Mouse (Mus musculus) cortical plate, adult 2 months (tissue): ENCODE results near the gene Ly6g5c.

Experiments
- CTCF ChIP-seq: fragments of 200-500 bp; IDR thresholded peaks from 2 replicates; pipeline ENCODE4 v1.5.1; 2011; ENCODE audit warnings: mild to moderate bottlenecking, control low read depth, low read length; ENCODE audit not compliant: insufficient read depth; ENCODE audit errors: extremely low read depth
- POLR2A ChIP-seq: fragments of 200-500 bp; IDR thresholded peaks from 2 replicates; pipeline ENCODE4 v1.6.1; 2011; ENCODE audit warnings: mild to moderate bottlenecking, low read length, control low read depth; ENCODE audit not compliant: insufficient read depth; ENCODE audit errors: extremely low read depth

DNA sequence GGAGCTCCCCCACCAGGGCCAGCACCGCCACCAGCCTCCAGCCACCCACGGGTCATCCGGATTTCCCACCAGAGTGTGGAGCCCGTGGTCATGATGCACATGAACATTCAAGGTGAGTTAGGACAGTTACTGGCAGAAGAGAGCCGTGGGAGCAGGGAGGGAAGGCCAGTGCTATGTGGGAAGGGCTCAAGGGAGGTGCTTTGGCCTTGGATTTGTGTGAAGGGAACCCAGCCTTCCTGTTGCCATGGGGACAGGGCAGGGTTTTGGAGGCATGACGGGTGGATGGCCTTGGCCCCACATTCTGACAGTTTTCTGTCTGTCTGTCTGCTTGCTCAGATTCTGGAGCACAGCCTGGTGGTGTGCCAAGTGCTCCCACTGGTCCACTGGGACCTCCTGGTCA, 33.9 kb downstream of the Ly6g5c start:
- TF ChIP-seq CTCF (no peak), POLR2A (no peak)
